Comparison of ENCODE assay signal across 19 mouse cellular contexts in genomic region chr11:87846968-87847600, GRCm38 (mm10). TPM values are rescaled to one million over a fixed set of nuclear protein-coding genes. Genes with fewer than 3 reads are reported as not detected.
A peak's percentile ranks its signal among the peaks of the same experiment; 100 is the strongest.
DNase-seq lines count a peak whose midpoint lies in the region; ATAC-seq and TF ChIP-seq lines count a peak whose summit lies in the region.
"Had no signal": no experiment of that assay in that cellular context is flagged by ENCODE, and none has a peak within 500 bp of the region (broad histone marks: within the 10 kb centered on the region; RNA-seq: fewer than 3 reads in every experiment).

No protein-coding gene starts in this region.

- H3K4me2 ChIP-seq in liver, postnatal 0 days (ENCODE audit: low read depth, low read length) = no peak overlapping the region
- H3K4me2 ChIP-seq in intestine, postnatal 0 days (replicated peaks; ENCODE audit: low read depth) = peak overlapping the region; percentile 32
- no peak overlapping the region for H3K4me2 ChIP-seq in midbrain, embryonic 11.5 days
- H3K4me2 ChIP-seq: forebrain, embryonic 13.5 days; hindbrain, embryonic 13.5 days had no signal

- no peak overlapping the region for H3K27ac ChIP-seq in liver, postnatal 0 days (ENCODE audit: low read depth)
- no peak overlapping the region for H3K27ac ChIP-seq in intestine, postnatal 0 days (ENCODE audit: low read depth, low read length)
- no peak overlapping the region for H3K27ac ChIP-seq in midbrain, embryonic 11.5 days (ENCODE audit: low read depth, low read length)
- H3K27ac ChIP-seq: embryonic facial prominence, embryonic 10.5 days; forebrain, embryonic 13.5 days; hindbrain, embryonic 13.5 days; hindbrain, postnatal 0 days had no signal

- no peak for DNase-seq in liver, postnatal 0 days
- DNase-seq in liver (no peak), ZHBTc4 (ENCODE audit: low read depth, low spot score) (peak; percentile 76), MN1 (ENCODE audit: low spot score) (no peak)
- no peak for DNase-seq in midbrain, embryonic 11.5 days (ENCODE audit: low spot score, missing footprints)
- DNase-seq: adrenal gland, adult 8-10 months; adrenal gland, postnatal 36 days; cerebellum, adult 2 months; cerebellum, postnatal 10 days; gastrocnemius, postnatal 36 days; heart, postnatal 10 days had no signal

- no peaks in the 10 kb centered on the region for H3K27me3 ChIP-seq in liver, postnatal 0 days (ENCODE audit: insufficient read depth, low read length)
- no peaks in the 10 kb centered on the region for H3K27me3 ChIP-seq in intestine, postnatal 0 days (replicated peaks; ENCODE audit: control insufficient read depth, insufficient read depth, low read length)
- no peaks in the 10 kb centered on the region for H3K27me3 ChIP-seq in midbrain, embryonic 11.5 days (ENCODE audit: control insufficient read depth, insufficient read depth, low read length)
- H3K27me3 ChIP-seq: forebrain, embryonic 13.5 days; hindbrain, embryonic 13.5 days had no signal

- no peaks in the 10 kb centered on the region for H3K36me3 ChIP-seq in liver, postnatal 0 days (replicated peaks; ENCODE audit: insufficient read depth, low read length)
- no peaks in the 10 kb centered on the region for H3K36me3 ChIP-seq in intestine, postnatal 0 days (ENCODE audit: control insufficient read depth, insufficient read depth)
- no peaks in the 10 kb centered on the region for H3K36me3 ChIP-seq in midbrain, embryonic 11.5 days (ENCODE audit: control insufficient read depth, insufficient read depth, low read length)
- H3K36me3 ChIP-seq: embryonic facial prominence, embryonic 10.5 days; hindbrain, embryonic 13.5 days had no signal

- 80% methylated on average over 12 of the region's 12 CpGs for WGBS in liver, postnatal 0 days (ENCODE audit: insufficient replicate concordance)
- 53% methylated on average over 12 of the region's 12 CpGs for WGBS in intestine, postnatal 0 days
- 86% methylated on average over 12 of the region's 12 CpGs for WGBS in midbrain, embryonic 11.5 days

- H3K4me1 ChIP-seq in liver, postnatal 0 days (ENCODE audit: insufficient read depth) = no peaks in the 10 kb centered on the region
- H3K4me1 ChIP-seq in intestine, postnatal 0 days (replicated peaks; ENCODE audit: control insufficient read depth, insufficient read depth, low read length) = no peaks in the 10 kb centered on the region
- H3K4me1 ChIP-seq in midbrain, embryonic 11.5 days (ENCODE audit: control insufficient read depth, insufficient read depth, low read length) = no peaks in the 10 kb centered on the region
- H3K4me1 ChIP-seq: embryonic facial prominence, embryonic 10.5 days; forebrain, embryonic 13.5 days; hindbrain, embryonic 13.5 days had no signal

- TF ChIP-seq EP300 in liver, postnatal 0 days (IDR thresholded peaks at IDR 0.05; ENCODE audit: low read depth) = no peak

- peak; percentile 27; the same call in 1 of the 2 replicates for ATAC-seq in liver, postnatal 0 days
- ATAC-seq in intestine, postnatal 0 days = peak; percentile 91
- no peak for ATAC-seq in midbrain, embryonic 11.5 days (ENCODE audit: low FRiP score)
- ATAC-seq: forebrain, embryonic 13.5 days; hindbrain, postnatal 0 days; Patski had no signal

- no peak for TF ChIP-seq CTCF in liver, postnatal 0 days (IDR thresholded peaks at IDR 0.05; ENCODE audit: low read depth)
- TF ChIP-seq CTCF in intestine, postnatal 0 days (IDR thresholded peaks at IDR 0.05; ENCODE audit: low read depth) = no peak

- H3K4me3 ChIP-seq in liver, postnatal 0 days (ENCODE audit: low read depth, low read length) = no peak overlapping the region
- H3K4me3 ChIP-seq in intestine, postnatal 0 days (ENCODE audit: low read depth, low read length) = no peak overlapping the region
- H3K4me3 ChIP-seq in midbrain, embryonic 11.5 days (ENCODE audit: low read depth, low read length) = no peak overlapping the region
- H3K4me3 ChIP-seq: embryonic facial prominence, embryonic 10.5 days; forebrain, embryonic 13.5 days; hindbrain, embryonic 13.5 days had no signal

- no peaks in the 10 kb centered on the region for H3K9me3 ChIP-seq in liver, postnatal 0 days (ENCODE audit: low read length)
- no peaks in the 10 kb centered on the region for H3K9me3 ChIP-seq in intestine, postnatal 0 days (ENCODE audit: control insufficient read depth)
- no peaks in the 10 kb centered on the region for H3K9me3 ChIP-seq in midbrain, embryonic 11.5 days (ENCODE audit: control insufficient read depth, low read length)
- H3K9me3 ChIP-seq: embryonic facial prominence, embryonic 10.5 days; forebrain, embryonic 13.5 days; hindbrain, embryonic 13.5 days had no signal

- H3K9ac ChIP-seq in liver, postnatal 0 days (replicated peaks) = no peak overlapping the region
- no peak overlapping the region for H3K9ac ChIP-seq in intestine, postnatal 0 days (ENCODE audit: low read depth, low read length)
- no peak overlapping the region for H3K9ac ChIP-seq in midbrain, embryonic 11.5 days (ENCODE audit: low read length)
- H3K9ac ChIP-seq: forebrain, embryonic 13.5 days; hindbrain, embryonic 13.5 days had no signal

RNA-seq across cellular contexts. Expression of gene Mks1, which starts 5.9 kb away (rescaled TPM):
- polyA plus RNA-seq in liver, postnatal 0 days (2015; fragmentation: Nextera tagmentation; extraction: Ambion mirVana) = 1.4 and 2.1 TPM in 2 replicates
- 2.4 and 2.6 TPM in 2 replicates for polyA plus RNA-seq in intestine, postnatal 0 days (2015; fragmentation: Nextera tagmentation; extraction: Ambion mirVana)
- 11.0 and 12.1 TPM in 2 replicates for polyA plus RNA-seq in midbrain, embryonic 11.5 days (2014; fragmentation: Nextera tagmentation; extraction: Ambion mirVana)

RNA-seq across cellular contexts. Expression of gene Lpo, which starts 19.0 kb away (rescaled TPM):
- not detected in 2 replicates for polyA plus RNA-seq in liver, postnatal 0 days (2015; fragmentation: Nextera tagmentation; extraction: Ambion mirVana)
- 0.22 TPM in 1 of 2 replicates, not detected in the other for polyA plus RNA-seq in intestine, postnatal 0 days (2015; fragmentation: Nextera tagmentation; extraction: Ambion mirVana)
- 0.27 and 0.57 TPM in 2 replicates for polyA plus RNA-seq in midbrain, embryonic 11.5 days (2014; fragmentation: Nextera tagmentation; extraction: Ambion mirVana)
- polyA plus RNA-seq: Patski had no signal

RNA-seq across cellular contexts. Expression of gene Epx, which starts 28.3 kb away (rescaled TPM):
- polyA plus RNA-seq in liver, postnatal 0 days (2015; fragmentation: Nextera tagmentation; extraction: Ambion mirVana) = 0.52 and 0.65 TPM in 2 replicates
- 0.16 TPM in 1 of 2 replicates, not detected in the other for polyA plus RNA-seq in intestine, postnatal 0 days (2015; fragmentation: Nextera tagmentation; extraction: Ambion mirVana)
- polyA plus RNA-seq in midbrain, embryonic 11.5 days (2014; fragmentation: Nextera tagmentation; extraction: Ambion mirVana) = not detected in 2 replicates
- polyA plus RNA-seq: embryonic facial prominence, embryonic 10.5 days; embryonic facial prominence, embryonic 14.5 days; forebrain, embryonic 13.5 days; hindbrain, embryonic 13.5 days; Patski had no signal

RNA-seq across cellular contexts. Expression of gene Olfr462, which starts 45.0 kb away (rescaled TPM):
- not detected in 2 replicates for polyA plus RNA-seq in liver, postnatal 0 days (2015; fragmentation: Nextera tagmentation; extraction: Ambion mirVana)
- polyA plus RNA-seq in intestine, postnatal 0 days (2015; fragmentation: Nextera tagmentation; extraction: Ambion mirVana) = not detected in 2 replicates
- not detected in 2 replicates for polyA plus RNA-seq in midbrain, embryonic 11.5 days (2014; fragmentation: Nextera tagmentation; extraction: Ambion mirVana)
- polyA plus RNA-seq: cerebellum, adult 2 months; embryonic facial prominence, embryonic 10.5 days; embryonic facial prominence, embryonic 14.5 days; forebrain, embryonic 13.5 days; heart, embryonic 14.5 days; hindbrain, embryonic 13.5 days; hindbrain, postnatal 0 days; Patski had no signal

RNA-seq across cellular contexts. Expression of gene Olfr463, which starts 50.1 kb away (rescaled TPM):
- not detected in 2 replicates for polyA plus RNA-seq in liver, postnatal 0 days (2015; fragmentation: Nextera tagmentation; extraction: Ambion mirVana)
- polyA plus RNA-seq in intestine, postnatal 0 days (2015; fragmentation: Nextera tagmentation; extraction: Ambion mirVana) = not detected in 2 replicates
- not detected in 2 replicates for polyA plus RNA-seq in midbrain, embryonic 11.5 days (2014; fragmentation: Nextera tagmentation; extraction: Ambion mirVana)
- polyA plus RNA-seq: cerebellum, adult 2 months; embryonic facial prominence, embryonic 10.5 days; embryonic facial prominence, embryonic 14.5 days; forebrain, embryonic 13.5 days; heart, embryonic 14.5 days; hindbrain, embryonic 13.5 days; hindbrain, postnatal 0 days; Patski had no signal
